Mouse (Mus musculus) cerebellum, postnatal 14 days (tissue): Measurements from ENCODE around the gene Ipmk.

Experiments
- DNase-seq, 2 experiments: peaks; one replicate each; pipeline ENCODE4 v3.0.0; 2021; ENCODE audit warnings: mixed read lengths in 2 of 2

Gene Ipmk

GRCm38 (mm10) chr10:71347509-71347949 is at the start of gene Ipmk:
TSS of gene Ipmk (plus strand) at chr10:71347763.
- DNase-seq, result peak; percentile 100

DNA sequence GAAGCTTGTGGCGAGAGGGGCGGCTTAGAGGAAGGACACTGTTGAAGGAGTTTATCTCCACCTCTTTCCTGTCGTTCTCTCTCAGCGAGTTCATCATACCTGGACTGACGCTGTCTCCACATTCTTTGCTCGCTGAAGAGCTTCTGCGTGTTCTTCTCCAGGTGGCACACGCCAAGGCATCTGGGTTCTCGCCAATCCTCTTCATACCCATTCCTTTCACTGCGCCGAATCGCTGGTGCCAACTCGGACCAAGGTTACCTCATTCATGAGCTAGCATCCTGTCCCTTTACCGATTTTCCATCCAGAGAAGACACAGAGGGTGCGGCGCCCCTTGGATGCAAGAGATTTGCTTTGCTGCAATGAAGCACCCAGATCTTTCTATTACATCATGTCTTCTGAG is 47.4 kb upstream of the Ipmk start:
- peak; percentile 56 to 63 for DNase-seq

DNA sequence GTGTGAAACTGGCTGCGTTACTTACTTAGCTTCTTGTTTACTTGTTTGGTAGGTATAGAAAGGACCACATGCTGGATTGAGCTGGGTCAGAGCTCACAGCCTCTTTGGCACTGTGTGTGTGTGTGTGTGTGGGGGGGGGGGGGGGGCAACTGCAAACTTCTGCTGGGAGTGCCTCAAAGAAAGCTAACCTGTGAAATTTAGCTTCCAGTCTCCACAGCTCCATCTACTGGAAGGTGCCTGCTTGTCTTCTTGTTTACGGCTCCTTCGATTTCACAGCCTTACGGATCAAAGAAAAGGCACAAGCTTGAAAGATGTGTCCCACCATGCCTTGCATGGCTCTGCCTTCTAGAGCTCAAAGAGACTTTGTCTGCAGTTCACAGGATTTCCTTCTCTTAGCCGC is 45.1 kb upstream of the Ipmk start:
- no peak for DNase-seq

- peak; percentile 54 to 73 for DNase-seq
These were observed 41.4 kb upstream of the Ipmk start for GRCm38 (mm10) chr10:71306190-71306589.

DNA sequence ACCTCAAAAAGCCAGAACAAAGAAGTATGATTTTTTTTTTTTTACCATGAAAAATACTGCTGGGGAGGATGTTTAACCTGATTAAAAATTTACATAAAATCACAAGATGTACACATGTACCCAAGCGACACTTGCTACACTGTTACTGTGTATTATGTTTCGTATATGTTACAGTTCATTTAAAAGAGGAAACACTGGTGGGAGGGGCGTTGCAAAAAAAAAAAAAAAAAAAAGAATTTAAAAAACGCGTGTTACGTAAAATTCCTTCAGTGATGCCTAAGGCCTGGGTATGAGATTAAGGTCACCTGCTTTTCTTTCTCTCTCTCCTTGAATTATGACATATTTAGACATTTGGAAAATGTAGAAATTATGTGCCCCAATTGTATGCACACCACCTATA is 40.8 kb upstream of the Ipmk start:
- no peak for DNase-seq

DNA sequence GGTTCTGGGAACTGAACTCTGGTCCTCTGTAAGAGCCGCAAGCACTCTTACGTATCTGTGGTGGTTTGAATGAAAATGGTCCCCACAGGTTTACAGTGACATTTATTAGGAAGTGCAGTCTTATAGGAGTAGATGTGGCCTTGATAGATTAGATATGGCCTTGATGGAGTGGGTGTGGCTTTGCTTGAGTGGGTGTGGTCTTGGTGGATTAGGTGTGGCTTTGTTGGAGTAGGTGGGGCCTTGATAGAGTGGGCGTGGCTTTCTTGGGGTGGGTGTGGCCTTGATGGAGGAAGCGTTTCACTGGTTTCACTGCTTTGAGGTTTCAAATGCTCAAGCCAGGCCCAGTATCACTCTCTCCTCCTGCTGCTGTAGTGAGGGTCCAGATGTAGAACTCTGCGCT is 39.4 kb upstream of the Ipmk start:
- DNase-seq, result no peak

DNA sequence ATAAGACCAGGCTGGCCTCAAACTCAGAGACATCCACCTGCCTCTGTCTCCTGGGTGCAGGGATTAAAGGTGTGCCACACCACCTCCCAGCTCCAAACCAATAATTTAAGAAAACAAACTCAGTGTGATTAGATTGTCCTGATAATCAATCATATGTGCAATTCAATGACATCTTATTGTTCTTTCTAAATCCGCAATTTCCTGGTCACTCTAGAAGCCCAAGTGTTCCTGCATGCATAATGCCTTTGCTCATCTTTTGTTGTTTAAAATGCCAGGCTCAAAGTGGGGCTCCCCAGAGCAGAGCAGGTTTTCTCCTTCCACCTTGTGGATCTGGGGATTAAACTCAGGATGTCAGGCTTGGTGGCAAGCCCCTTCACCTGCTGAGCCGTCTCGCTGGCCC is 37.3 kb upstream of the Ipmk start:
- DNase-seq, result no peak

DNA sequence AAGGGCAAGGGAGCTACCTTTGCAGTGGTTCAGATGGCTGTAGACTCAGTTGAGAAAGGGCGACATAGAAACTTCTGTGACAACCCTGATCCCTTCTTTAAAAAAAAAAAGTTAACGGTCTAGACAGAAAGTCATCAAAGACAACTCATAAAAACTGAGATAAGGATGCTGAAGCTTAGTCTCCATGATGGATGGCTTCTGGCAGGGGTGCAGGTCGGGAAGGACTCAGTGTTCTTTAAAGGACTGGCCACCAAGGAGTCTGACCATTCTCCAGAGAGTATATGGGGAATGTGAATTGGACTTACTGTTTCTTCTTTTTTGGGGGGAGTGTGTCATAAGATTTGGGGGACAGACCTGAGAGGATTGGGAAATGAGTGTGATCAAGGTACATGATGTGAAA is 33.0 kb upstream of the Ipmk start:
- no peak for DNase-seq

DNA sequence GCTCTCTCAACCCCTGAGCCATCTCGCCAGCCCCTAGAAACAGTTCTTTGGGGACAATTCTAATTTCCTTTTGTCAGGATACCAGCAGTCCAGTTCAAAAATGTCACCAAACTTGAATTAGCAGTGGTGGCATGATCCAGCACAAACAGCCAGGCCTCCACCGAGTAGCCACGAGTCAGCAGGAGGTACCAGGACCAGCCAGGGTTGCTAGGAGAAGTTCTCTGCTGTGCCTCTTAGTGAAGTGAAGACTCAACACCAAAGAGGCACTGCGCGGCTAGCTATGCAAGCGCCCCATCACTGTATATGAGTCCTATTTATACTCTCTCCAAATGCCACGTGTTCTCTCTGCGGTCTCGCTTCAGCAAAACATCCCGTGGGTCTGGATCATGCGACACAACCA is 31.5 kb upstream of the Ipmk start:
- peak in 1 of 2 experiments; percentile 27 for DNase-seq

GRCm38 (mm10) chr10:71316497-71316896 is 31.1 kb upstream of the Ipmk start:
- no peak for DNase-seq

DNA sequence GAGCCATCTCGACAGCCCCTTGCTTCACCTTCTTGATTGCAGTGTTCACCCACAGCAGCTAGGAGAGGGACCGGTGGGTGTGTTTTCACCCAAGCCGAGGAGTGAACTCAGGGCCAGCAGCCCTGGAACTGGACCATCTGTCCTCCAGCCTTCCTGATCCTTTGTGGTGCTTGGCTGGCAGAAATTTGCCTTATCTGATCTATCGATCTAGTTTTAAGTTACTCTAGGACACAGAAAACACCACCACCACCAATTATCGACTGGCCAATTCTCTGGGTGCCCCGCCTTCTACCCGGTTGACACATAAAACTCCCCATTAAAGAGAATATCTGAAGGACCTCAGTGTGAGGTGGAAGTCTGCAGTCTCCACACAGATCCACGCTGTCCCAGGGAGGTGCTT is 23.9 kb upstream of the Ipmk start:
- DNase-seq, result no peak

DNA sequence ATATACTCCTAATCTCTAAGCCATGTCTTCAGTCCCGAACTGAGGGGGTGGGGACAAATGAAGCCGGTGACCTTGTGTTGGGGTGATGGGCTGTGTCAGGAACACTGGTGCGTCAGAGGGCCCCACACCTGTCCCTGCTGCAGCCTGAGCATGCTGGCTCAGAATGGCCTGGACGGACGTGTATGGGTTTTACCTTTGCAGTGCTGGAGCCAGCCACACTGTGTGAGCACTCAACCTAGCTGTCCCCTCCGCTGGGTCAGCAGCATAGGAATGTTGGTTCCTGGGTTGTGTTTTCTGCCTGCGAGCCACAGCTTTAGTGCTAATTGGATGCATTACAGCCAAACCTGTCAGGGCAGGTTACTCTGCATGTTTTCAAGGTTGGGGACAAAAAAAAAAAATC is 21.4 kb upstream of the Ipmk start:
- no peak for DNase-seq

GRCm38 (mm10) chr10:71326789-71327188 is 20.8 kb upstream of the Ipmk start:
- peak; percentile 83 to 85 for DNase-seq

DNA sequence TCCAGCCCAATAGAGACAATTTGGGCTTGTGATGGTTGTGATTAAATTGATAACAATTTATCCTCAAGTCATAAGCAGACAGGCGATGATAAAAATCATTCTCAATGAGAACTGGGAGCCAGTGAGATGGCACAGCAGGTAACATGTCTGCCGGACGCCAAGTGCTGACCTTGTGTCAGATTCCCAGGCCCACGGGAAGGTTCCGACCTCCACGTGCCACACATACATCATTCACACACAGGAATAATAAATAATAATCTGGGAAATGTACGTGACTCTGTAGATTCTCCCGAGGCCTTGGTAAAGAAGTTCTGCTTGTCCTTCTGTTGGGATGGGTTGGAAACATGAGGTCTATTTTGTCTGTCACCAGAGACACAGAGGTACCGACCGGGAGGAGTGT is 20.2 kb upstream of the Ipmk start:
- DNase-seq, result no peak

GRCm38 (mm10) chr10:71328382-71328781 is 19.2 kb upstream of the Ipmk start:
- no peak for DNase-seq

DNA sequence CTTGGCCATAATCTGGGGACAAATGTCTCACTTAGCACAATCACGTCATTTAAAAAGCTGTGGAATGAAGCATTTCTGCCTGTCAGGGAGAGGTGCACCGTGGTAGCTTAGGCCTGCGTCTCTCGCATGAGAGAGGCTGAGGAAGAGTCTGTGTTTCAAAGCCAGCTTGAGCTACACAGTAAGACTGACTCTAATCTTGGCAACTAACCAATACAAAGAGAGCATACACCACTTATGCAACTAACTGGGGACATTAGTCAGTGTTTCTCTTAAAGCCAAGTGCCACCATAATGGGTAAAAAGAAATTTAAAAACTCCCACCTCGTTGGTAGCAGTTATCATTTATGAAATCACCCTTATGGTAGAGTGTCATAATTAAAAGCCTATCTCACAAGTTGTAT is 18.7 kb upstream of the Ipmk start:
- no peak for DNase-seq

GRCm38 (mm10) chr10:71329295-71329694 is 18.3 kb upstream of the Ipmk start:
- no peak for DNase-seq

GRCm38 (mm10) chr10:71330070-71330469 is 17.5 kb upstream of the Ipmk start:
- no peak for DNase-seq

- no peak for DNase-seq
These were observed 15.7 kb upstream of the Ipmk start for GRCm38 (mm10) chr10:71331908-71332307.

DNA sequence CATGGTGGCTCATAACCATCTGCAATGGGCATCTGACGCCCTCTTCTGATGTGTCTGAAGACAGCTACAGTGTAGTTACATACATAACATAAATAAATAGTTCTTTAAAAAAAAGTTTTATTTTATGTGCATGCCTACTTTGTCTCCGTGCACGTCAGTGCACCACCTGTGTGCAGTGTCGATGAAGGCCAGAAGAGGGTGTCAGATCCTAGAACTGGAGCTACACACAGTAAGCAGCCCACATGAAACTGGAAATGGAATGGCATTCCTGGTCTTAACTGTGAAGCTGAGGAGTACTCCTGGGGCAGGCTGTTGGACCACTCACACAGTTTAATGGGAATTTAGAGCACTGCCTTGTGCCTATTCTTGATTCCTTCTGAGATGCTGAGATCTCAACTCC is 15.2 kb upstream of the Ipmk start:
- no peak for DNase-seq

DNA sequence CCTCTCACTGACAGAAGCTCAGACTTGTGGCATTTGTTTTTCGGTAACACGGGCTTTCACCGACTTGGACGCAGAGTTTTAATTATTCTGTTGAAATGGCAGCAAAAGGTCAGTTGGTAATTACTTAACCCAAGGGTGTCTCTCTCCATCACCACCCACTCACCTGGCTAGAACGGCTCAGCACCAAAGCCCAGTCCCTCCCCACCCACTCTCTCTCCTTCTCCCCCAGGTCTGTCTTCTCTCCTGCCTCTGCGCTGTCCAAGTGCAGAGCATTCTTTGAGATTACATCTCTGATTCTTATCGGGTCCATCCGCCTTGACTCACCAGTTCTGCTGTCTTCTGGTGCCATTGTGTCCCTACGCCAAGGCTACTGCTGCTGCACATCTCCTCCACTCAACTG is 14.7 kb upstream of the Ipmk start:
- DNase-seq, result no peak

GRCm38 (mm10) chr10:71337733-71338132 is 9.8 kb upstream of the Ipmk start:
- no peak for DNase-seq

- DNase-seq, result no peak
These were observed 9.2 kb upstream of the Ipmk start for GRCm38 (mm10) chr10:71338156-71338905.

DNA sequence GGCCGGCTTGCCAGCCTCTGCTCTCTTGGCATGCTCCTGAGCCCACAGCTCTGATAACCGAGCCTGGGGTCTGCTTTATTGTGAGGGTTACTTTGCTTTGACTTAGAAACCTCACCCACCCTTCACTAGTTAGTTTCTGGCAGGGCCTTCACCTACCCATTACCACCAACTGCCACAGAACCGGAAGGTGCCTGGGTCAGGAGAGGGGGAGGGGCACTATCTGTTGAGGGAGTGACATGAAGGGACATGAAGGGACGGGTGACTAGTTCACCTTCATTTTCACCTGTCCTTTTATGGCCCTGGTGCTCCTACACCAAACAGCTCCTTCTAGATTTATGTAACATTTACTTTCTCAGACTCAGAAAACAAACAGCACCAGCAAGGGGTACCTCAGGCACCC is 8.1 kb upstream of the Ipmk start:
- no peak for DNase-seq

GRCm38 (mm10) chr10:71340195-71340594 is 7.4 kb upstream of the Ipmk start:
- DNase-seq, result no peak
